Mouse (Mus musculus) left cerebral cortex, adult 2 months (tissue): ENCODE data around the gene Secisbp2l. TPM values are rescaled to one million over a fixed set of nuclear protein-coding genes. Genes with fewer than 3 reads are reported as not detected.

Experiments
- DNase-seq, 2 experiments: peaks; one replicate each; pipeline ENCODE4 v3.0.0; 2021 to 2022; ENCODE audit warnings: low spot score in 2 of 2, mixed read lengths in 1 of 2; ENCODE audit errors: extremely low spot score in 1 of 2
- H3K27ac ChIP-seq: fragments of 200-600 bp; 2 replicates; pipeline ENCODE4 v1.8.1; 2022
- H3K4me3 ChIP-seq: fragments of 200-600 bp; 2 replicates; pipeline ENCODE4 v1.8.1; 2022
- CTCF ChIP-seq: fragments of 200-600 bp; IDR thresholded peaks from 2 replicates; pipeline ENCODE4 v1.8.1; 2022; ENCODE audit warnings: antibody characterized with exemption, mild to moderate bottlenecking, moderate library complexity
- intact Hi-C: fragments of 180-260 bp; cut with DNase I; formaldehyde crosslinking; loops from one replicate; pipeline ENCODE4 v1.15.1; 2025
- long read RNA-seq, 2 experiments: library from polyadenylated mRNA; stranded (forward); transcript quantifications; one replicate each; pipeline ENCODE4 v2.0.0; 2021; ENCODE audit warnings: borderline mapping rate in 2 of 2
- total RNA-seq, 2 experiments: library from RNA; stranded (reverse); gene quantifications; 2 replicates each; pipeline ENCODE4 v1.2.3; 2021

Secisbp2l gene
- 100 to 1,000 TPM in 1 of 2 experiments, 10 to 100 TPM in 1; 97.4 to 100 TPM for total RNA-seq
- long read RNA-seq, experiment 1, full-length matches to known transcripts, result 8 of 21 reads
- long read RNA-seq, experiment 1, partial matches to known transcripts, result 4 of 21 reads
- long read RNA-seq, experiment 1, other reads (novel, unspliced or antisense), result 9 of 21 reads
- long read RNA-seq, experiment 2, full-length matches to known transcripts, result 6 of 15 reads
- long read RNA-seq, experiment 2, partial matches to known transcripts, result 4 of 15 reads
- long read RNA-seq, experiment 2, other reads (novel, unspliced or antisense), result 5 of 15 reads

DNA sequence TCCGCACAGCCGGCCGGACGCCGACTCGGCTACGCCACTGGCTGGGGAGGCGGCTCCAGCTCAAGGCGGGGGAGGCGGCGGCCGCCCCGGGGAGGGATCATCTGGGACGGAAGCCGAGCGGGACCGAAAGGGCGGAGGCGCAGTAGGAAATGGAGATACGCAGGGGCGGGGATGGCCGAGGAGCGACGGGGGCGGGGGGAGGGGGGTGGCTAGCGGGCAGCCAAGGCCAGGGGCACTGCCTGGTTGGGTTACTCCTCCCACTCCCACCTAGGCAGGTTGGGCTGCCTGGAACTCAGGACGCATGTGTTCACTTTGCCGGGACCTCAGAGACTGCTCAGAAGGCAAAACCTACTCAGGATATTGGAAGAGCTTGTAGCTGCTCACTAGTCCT is at the start of gene Secisbp2l:
Gene Secisbp2l (minus strand): TSS at position 152 of the 391 bp plus-strand sequence.
- H3K27ac ChIP-seq, result peak within 1 kb of the TSS; percentile 77
- DNase-seq, result peak; percentile 94 to 97
- intact Hi-C loops, result loop anchor here (2.0 to 10.0 kb wide), 4 partner anchors 26 to 372 kb away; partner anchors contain the start of genes Cops2, Dtwd1, Fam227b and Galk2
- TF ChIP-seq CTCF, result no peak
- peak within 1 kb of the TSS; percentile 91 for H3K4me3 ChIP-seq

DNA sequence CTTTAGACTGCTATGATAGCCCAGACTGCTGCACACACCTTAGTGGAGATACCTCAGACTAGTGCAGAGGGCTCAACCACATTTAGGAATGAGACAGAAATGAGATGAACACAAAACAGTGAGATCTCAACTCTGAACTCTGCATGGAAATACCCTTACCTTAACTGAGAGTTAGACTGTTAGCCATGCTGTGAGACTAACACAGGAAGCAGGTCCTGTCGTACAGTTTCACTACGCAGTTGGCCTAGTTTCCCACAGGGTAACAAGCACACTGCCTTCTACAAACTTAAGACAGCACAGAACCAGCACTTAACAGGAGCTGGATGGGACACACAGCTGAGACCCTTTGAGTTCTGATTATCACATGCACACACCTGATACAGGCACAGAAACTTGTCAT is 47.3 kb upstream of the Secisbp2l start:
- intact Hi-C loops, result no loop called here
- DNase-seq, result no peak
- H3K27ac ChIP-seq, result no peak overlapping the region
- H3K4me3 ChIP-seq, result no peak overlapping the region
- no peak for TF ChIP-seq CTCF

DNA sequence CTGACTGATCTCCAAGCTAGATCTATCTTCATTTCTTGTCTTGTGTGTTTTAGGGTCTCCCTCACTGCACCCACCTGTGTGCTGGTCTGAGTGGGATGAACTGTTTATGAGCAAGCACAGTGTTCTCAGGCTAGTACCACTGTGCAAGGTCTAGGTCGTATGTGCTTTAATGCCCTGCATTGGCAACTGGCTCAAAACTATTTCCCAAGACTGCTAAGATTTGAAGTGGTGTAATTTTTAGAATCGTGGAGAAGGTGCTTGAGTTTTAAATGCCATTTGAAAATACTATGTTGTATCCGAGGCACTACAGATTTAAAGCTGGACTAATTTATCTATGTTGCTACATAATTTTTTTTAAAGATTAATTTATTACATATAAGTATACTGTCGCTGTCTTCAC is 45.2 kb upstream of the Secisbp2l start:
- intact Hi-C loops, result no loop called here
- TF ChIP-seq CTCF, result no peak
- Histone ChIP-seq H3K4me3 (no peak overlapping the region), H3K27ac (no peak overlapping the region)
- DNase-seq, result no peak

DNA sequence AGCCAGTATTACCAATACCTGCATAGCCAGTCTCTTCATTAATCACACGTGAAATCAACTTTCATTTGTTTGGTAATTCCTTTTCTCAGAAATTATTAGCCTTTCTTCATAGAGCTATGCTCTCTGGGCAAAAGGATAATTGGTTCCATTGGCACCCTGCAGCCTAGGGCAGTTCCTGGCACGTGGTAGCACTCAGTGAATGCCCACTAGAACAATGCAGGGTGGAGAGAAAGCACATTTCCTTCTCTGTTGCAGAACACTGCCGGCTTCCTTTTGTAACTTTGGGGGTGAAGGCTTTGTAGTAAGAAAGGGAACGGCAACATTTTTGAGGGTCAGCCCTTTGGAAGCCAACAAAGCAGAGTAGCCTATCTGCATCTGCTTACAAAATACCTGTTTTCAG is 43.5 kb upstream of the Secisbp2l start:
- Histone ChIP-seq H3K27ac (peak overlapping the region; percentile 28; the same call in 1 of the 2 replicates), H3K4me3 (no peak overlapping the region)
- intact Hi-C loops, result no loop called here
- no peak for DNase-seq
- TF ChIP-seq CTCF, result no peak

DNA sequence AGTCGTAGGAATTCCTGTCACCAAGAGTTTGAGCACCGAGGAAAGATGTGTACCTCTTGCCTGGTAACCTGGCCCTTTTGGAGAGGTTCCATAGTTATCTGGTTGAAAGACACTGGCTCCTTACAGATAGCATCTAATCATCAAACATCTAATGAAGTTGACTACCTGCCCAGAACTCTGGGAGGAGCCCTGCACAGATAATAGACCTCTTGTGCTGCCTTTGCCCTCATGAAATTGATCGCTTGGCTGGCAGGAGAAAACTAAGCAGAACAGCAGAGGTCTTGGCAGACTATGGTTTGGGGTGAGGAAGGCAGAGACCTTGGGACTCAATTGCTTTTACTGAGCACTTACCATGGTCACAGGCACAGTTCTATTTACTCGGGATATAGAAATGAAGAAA is 37.7 kb upstream of the Secisbp2l start:
- intact Hi-C loops, result loop anchor here (5.0 kb wide), 2 partner anchors 38 to 148 kb away; partner anchors contain the start of genes Eid1 and Secisbp2l
- Histone ChIP-seq H3K27ac (no peak overlapping the region), H3K4me3 (no peak overlapping the region)
- no peak for TF ChIP-seq CTCF
- DNase-seq, result no peak

DNA sequence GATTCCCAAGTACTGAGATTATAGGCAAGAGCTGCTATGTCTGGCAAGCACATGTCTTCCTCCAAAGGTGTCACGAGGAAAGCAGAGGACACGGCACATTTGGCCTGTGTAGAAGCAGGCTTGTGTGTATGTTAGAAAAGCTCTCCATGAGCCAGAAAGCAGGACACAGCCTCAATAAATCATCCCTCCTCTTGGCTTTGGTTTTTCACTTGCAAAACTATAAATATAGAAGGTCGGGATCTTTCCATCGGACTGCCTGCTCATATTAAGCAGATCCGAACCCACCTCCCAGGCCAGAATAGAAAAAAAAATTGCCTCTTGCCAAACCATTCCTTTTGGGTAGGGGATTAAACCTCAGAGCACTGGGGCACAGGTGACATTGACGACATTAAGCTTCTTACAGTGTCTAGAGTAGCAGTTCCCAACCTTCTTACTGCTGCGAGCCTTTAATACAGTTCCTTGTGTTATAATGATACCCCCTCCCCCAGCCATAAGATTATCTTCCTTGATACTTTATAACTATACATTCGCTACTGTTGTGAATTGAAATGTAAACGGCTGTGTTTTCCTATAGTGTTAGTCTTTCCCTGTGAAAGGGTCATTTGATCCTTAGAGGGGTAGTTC is 31.4 kb upstream of the Secisbp2l start:
- no peak overlapping the region for H3K4me3 ChIP-seq
- no peak for DNase-seq
- no peak for TF ChIP-seq CTCF
- H3K27ac ChIP-seq, result no peak overlapping the region
- intact Hi-C loops, result no loop called here

DNA sequence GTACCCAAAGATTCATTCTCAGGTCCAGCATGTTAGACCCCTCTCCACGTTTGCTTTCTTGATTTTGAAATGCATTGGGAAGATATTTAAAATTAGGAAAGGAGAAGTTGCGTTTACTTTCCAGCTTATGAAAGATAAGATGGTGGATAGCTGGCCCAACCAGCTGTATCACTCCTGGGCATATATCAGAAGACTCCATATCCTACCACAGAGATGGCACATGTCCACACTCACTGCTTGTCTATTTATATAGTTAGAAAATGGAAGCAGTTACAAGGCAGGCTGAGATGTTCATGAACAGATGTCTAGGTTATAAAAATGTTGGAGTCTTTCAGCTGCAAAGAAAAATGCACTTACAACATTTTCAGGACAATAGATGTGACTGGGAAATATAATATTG is 28.7 kb upstream of the Secisbp2l start:
- peak overlapping the region; percentile 71; the same call in 1 of the 2 replicates for H3K27ac ChIP-seq
- intact Hi-C loops, result no loop called here
- DNase-seq, result no peak
- H3K4me3 ChIP-seq, result no peak overlapping the region
- TF ChIP-seq CTCF, result no peak

DNA sequence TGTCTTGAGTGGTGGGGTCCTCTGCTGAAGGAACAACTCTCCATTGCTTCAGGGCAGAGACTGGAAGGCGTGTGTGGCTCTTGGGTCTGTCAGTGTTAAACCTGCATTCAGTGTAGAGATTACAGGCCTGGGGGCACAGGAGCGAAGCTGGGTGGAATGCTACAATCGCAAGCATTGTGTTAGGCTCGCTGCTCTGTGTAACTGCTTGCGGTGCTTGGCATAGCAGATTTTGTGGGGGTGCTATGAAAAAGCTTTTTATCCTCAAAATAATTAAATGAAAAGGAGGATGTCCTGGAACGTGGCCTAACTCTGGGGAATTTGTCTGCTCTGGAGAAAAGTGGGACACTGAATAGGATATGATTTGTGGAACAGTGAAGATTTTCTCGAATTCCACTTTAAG is 26.9 kb upstream of the Secisbp2l start:
- TF ChIP-seq CTCF, result no peak
- intact Hi-C loops, result loop anchor here (2.0 kb wide), 1 partner anchor 27 kb away; the partner anchor contains the start of gene Secisbp2l
- DNase-seq, result peak; percentile 19 to 32
- H3K27ac ChIP-seq, result peak overlapping the region; percentile 83
- H3K4me3 ChIP-seq, result no peak overlapping the region

DNA sequence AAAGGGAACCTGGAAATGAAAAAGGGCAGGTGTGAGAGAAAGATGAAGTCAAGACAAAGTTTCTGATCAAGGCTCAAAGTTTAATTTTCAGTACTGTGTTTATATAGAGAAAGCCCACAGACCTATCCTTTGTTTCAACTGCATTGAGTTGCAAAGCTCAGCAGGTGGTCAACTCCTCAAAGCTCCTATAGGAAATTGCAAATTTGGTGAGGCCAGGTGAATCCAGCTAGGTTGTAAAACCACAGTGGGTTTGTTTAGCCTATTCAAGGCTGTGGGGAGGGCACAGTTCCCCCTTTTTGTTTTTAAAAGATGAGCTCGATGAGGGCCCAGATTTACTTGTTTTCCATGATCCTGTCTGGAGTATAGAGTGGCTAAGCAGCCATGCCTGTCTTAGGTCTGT is 23.2 kb upstream of the Secisbp2l start:
- no peak for TF ChIP-seq CTCF
- no peak for DNase-seq
- H3K27ac ChIP-seq, result no peak overlapping the region
- intact Hi-C loops, result no loop called here
- no peak overlapping the region for H3K4me3 ChIP-seq

DNA sequence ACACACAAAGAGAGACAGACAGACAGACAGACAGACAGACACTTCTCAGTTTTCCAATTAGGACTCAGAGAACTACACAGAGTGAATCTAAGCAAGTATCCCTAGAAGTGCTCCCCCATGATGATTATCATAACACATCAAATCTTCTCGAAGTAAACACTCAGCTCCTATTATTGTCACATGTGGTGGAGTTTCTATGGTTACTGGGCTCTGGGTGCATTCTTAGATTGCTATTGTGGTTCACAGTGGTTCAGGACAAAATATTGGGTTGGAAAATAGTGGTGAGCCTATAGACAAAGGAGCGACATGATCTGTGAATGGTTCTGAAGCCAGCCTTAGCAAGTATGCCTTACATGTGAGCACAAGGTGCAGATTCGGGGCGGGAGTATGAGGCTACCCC is 19.3 kb upstream of the Secisbp2l start:
- peak overlapping the region; percentile 51 for H3K27ac ChIP-seq
- DNase-seq, result no peak
- no peak for TF ChIP-seq CTCF

DNA sequence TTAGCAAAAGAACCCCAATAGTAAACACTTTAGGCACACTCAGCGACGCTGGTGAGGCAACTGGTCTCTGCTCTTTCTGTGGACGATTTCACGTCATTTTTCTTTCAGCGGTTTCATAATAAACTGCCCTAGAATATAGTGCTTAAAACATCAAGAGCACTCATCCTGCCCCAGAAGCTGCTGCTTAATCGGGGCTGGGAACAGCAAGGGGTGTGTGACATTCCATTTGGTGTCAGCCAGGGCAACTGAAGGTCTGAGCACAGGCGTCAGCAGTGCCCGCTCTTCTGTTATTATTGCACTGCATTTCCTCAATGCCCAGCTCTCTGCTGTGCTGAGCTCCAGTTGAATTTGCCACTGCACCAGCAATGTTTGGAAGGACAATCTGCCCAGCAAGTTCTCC is 18.4 kb upstream of the Secisbp2l start:
- DNase-seq, result no peak
- Histone ChIP-seq H3K4me3 (no peak overlapping the region), H3K27ac (0 out of 2 replicates have a peak overlapping the region, but pooled peaks have one; percentile 32)
- TF ChIP-seq CTCF, result no peak
- intact Hi-C loops, result no loop called here

More for the DNA sequence above, 19.3 kb upstream of the Secisbp2l start:
- intact Hi-C loops, result no loop called here
- no peak overlapping the region for H3K4me3 ChIP-seq

DNA sequence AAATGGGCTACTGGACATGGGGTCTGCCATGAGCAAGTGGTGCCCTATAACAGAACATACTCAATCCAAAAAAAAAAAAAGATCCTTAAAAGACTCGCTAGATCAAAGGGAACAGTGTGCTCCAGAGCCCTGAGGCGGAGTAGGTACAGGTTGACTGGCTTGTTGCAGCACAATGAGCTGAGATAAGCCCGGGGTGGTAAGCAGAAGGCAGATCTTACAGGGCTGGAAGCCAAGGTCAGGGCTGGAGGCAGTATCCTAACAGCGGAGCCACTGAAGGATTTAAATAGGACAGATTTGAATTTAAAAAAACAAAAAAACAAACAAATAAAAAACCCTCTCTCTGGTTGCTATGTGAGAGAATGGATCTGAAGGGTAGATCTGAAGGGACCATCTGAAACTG is 17.8 kb upstream of the Secisbp2l start:
- no peak overlapping the region for H3K4me3 ChIP-seq
- DNase-seq, result no peak
- no peak for TF ChIP-seq CTCF
- intact Hi-C loops, result no loop called here
- H3K27ac ChIP-seq, result no peak overlapping the region
